Mouse (Mus musculus) cortical plate, adult 2 months (tissue): ENCODE data around the gene Thumpd1.

ENCODE experiments used
- CTCF ChIP-seq: fragments of 200-500 bp; IDR thresholded peaks from 2 replicates; pipeline ENCODE4 v1.5.1; 2011; ENCODE audit warnings: mild to moderate bottlenecking, control low read depth, low read length; ENCODE audit not compliant: insufficient read depth; ENCODE audit errors: extremely low read depth
- POLR2A ChIP-seq: fragments of 200-500 bp; IDR thresholded peaks from 2 replicates; pipeline ENCODE4 v1.6.1; 2011; ENCODE audit warnings: mild to moderate bottlenecking, low read length, control low read depth; ENCODE audit not compliant: insufficient read depth; ENCODE audit errors: extremely low read depth

GRCm38 (mm10) chr7:119720947-119721310 is 331 bp upstream of the Thumpd1 start:
- TF ChIP-seq CTCF (no peak), POLR2A (no peak)
